Mouse (Mus musculus): ENCODE measurements around the gene Ccdc92b. TPM values are rescaled to one million over a fixed set of nuclear protein-coding genes. Genes with fewer than 3 reads are reported as not detected.
A peak's percentile ranks its signal among the peaks of the same experiment; 100 is the strongest.

The Ccdc92b gene
- polyA plus RNA-seq, 1 experiment from 2014 or later: 1.2 TPM

DNA sequence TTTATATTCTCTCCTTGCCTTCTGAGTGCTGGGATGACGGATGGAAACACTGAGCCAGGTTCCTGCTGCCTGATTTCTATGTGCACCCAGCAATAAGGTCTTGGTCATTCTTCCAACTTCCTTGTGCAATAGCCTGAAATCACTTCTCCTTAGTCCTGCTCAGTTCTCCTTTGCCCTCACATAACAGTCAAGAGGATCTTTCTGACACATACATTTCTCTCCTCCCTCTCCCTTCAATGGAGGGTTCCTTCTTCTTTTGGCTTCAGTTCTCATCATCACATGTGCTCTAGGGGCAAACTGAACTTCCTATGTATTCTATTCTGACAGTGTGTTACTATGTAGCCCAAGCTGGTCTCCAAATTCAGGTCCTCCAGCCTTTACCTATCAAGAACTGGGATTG is 28.6 kb downstream of the Ccdc92b start:
- H3K9me3 ChIP-seq: no peaks in the 10 kb centered on the region
- H3K27me3 ChIP-seq (ENCODE audit: insufficient read depth, poor library complexity, severe bottlenecking): peaks cover 6% of the 10 kb centered on the region; the same call in 1 of the 2 replicates
- H3K4me1 ChIP-seq (replicated peaks): peaks cover 43% of the 10 kb centered on the region
- DNase-seq (ENCODE audit: low spot score): no peak
- H3K36me3 ChIP-seq: no peaks in the 10 kb centered on the region
- no peak overlapping the region for H3K4me3 ChIP-seq
- H3K27ac ChIP-seq: peak overlapping the region; percentile 90; the same call in 1 of the 2 replicates
- 80% methylated on average over 1 of the region's 1 CpGs for WGBS

DNA sequence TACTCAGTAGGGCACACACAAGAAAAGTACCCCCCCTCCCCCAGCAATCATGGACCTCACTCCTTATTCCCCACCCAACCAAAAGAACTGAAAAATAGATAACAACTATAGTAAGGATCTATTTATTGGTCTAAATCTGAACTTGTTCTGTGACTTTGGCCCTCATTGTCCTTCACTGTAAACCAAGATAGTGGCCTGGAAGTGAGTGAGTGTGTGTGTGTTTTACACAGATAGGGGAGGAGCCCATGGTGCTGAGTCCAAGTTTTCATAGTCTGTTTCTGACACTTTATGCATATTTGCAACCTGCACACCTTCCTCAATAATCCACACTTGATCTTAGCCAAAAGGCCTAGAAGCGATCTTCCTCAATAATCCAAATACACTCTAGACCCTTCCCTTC is 29.3 kb downstream of the Ccdc92b start:
- peaks cover 4% of the 10 kb centered on the region; the same call in 1 of the 2 replicates for H3K36me3 ChIP-seq
- peak overlapping the region; percentile 90 for H3K27ac ChIP-seq
- H3K27me3 ChIP-seq (ENCODE audit: insufficient read depth, poor library complexity, severe bottlenecking): peaks cover 6% of the 10 kb centered on the region; the same call in 1 of the 2 replicates
- H3K9me3 ChIP-seq: no peaks in the 10 kb centered on the region
- H3K4me3 ChIP-seq: peak overlapping the region; percentile 96
- 11% methylated on average over 1 of the region's 1 CpGs for WGBS
- peaks cover 50% of the 10 kb centered on the region for H3K4me1 ChIP-seq (replicated peaks)
- DNase-seq (ENCODE audit: low spot score): no peak

DNA sequence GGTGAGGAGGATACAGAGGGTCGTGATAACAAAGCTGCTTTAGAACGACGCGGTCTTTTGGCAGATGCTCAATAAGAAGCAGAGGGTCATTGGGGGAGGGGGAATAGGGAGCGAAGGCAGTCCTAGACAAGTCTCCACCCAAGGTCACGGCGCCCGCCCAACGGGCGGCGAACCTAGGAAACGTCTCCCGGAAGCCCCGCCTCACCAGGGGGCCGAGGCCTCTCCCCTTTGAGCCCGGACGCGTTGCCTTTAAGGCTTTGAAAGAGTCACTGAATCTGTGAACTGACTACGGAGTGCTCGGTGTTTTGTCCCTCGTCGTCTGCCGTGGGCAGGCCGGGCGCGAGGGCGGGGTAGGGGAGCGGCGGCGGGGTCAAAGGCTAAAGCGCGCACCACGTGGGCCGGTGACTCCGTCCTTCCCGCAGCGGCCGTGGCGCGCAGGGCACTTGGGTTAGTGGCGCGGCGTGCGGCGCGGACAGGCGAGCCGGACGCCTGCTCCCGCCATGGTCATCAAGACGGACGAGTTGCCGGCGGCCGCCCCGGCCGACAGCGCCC is 29.8 kb downstream of the Ccdc92b start, which contains the start of gene Cluh:
Gene Cluh (plus strand): TSS at position 401 of the 552 bp plus-strand sequence.
- peaks cover 53% of the 10 kb centered on the region for H3K4me1 ChIP-seq (replicated peaks)
- peaks cover 6% of the 10 kb centered on the region; the same call in 1 of the 2 replicates for H3K27me3 ChIP-seq (ENCODE audit: insufficient read depth, poor library complexity, severe bottlenecking)
- DNase-seq (ENCODE audit: low spot score): peak; percentile 95
- peak within 1 kb of the TSS; percentile 96 for H3K4me3 ChIP-seq
- peak within 1 kb of the TSS; percentile 90 for H3K27ac ChIP-seq
- under 1% methylated on average over 58 of the region's 58 CpGs for WGBS
- peaks cover 4% of the 10 kb centered on the region; the same call in 1 of the 2 replicates for H3K36me3 ChIP-seq
- H3K9me3 ChIP-seq: no peaks in the 10 kb centered on the region

DNA sequence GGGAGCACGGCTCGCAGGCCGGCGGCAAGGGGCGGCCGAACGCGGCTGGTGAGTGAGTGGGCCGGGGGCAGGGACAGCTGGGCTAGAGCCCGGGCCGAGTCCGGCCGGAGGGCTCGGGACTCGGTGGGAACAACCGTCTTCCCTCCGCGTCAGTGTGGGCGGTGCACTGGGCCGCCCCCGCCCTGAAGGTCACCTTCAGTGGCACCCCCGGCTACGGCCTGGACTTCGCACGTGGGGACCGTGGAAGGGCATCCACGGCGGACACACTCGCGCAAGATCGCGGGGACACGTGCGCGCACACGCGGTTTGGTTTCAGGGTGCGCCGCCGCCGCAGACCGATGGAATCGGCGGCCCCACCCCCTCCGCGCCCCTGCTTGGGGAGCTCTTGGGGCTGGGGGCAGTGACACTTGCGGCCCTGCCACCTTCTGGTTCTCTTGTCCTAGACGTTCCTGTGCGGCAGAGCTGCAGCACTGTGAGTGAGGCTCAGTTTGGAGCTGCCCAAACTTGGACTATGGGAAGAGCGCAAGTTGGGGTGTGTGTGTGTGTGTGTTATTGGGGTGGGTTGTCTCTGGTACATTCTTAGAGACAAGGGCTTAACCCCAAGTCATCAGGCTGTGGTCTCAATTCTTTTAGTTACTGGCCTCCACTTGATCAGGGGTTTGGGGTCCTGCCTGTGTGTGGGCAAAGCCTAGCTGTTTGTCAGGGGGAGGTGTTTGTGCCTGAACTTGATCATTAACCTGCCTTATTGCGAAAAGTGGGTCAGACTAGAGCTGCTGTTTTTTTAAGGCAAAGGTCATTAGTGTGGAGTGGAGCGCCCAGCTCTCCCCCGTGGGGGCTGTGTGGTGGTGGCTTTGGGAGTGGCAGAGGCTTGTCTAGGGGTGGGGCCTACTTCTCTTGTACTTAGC is 30.5 kb downstream of the Ccdc92b start:
- Histone ChIP-seq H3K27me3 (ENCODE audit: insufficient read depth, poor library complexity, severe bottlenecking) (peaks cover 6% of the 10 kb centered on the region; the same call in 1 of the 2 replicates), H3K4me1 (replicated peaks) (peaks cover 53% of the 10 kb centered on the region), H3K36me3 (peaks cover 4% of the 10 kb centered on the region; the same call in 1 of the 2 replicates), H3K4me3 (peak overlapping the region; percentile 96), H3K9me3 (no peaks in the 10 kb centered on the region), H3K27ac (peak overlapping the region; percentile 90)
- no peak for DNase-seq (ENCODE audit: low spot score)
- 2% methylated on average over 52 of the region's 53 CpGs for WGBS

DNA sequence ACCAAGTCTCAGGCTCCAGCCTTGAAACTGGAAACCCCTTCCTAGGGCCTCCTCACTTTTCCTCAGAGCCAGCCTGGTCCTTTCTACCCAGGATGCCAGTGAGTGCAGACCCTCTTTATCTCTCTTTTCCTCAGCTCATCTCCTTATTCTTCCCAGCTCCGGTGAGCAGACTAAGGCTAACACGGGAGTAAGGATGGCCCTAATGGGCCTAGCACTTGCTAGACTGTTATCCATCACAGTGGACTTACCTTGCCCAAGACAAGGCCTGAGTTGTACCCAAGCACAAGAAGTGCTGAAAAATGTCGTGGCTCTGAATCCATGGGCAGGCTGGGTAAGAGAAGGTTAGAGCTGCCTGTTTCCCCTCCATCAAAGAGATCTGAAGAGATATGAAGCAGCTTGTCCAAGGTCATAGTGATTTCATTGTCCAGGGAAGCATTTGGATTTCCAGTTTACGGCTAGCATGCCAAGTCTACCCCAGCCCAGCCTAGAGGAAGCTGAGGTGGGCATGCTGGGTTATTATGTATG is 31.2 kb downstream of the Ccdc92b start:
- H3K36me3 ChIP-seq: peaks cover 4% of the 10 kb centered on the region; the same call in 1 of the 2 replicates
- H3K4me3 ChIP-seq: peak overlapping the region; percentile 96
- 0 out of 2 replicates have a peak overlapping the region, but pooled peaks have one; percentile 90 for H3K27ac ChIP-seq
- H3K9me3 ChIP-seq: no peaks in the 10 kb centered on the region
- H3K27me3 ChIP-seq (ENCODE audit: insufficient read depth, poor library complexity, severe bottlenecking): peaks cover 6% of the 10 kb centered on the region; the same call in 1 of the 2 replicates
- no peak for DNase-seq (ENCODE audit: low spot score)
- H3K4me1 ChIP-seq (replicated peaks): peaks cover 53% of the 10 kb centered on the region
- WGBS: 75% methylated on average over 4 of the region's 4 CpGs

DNA sequence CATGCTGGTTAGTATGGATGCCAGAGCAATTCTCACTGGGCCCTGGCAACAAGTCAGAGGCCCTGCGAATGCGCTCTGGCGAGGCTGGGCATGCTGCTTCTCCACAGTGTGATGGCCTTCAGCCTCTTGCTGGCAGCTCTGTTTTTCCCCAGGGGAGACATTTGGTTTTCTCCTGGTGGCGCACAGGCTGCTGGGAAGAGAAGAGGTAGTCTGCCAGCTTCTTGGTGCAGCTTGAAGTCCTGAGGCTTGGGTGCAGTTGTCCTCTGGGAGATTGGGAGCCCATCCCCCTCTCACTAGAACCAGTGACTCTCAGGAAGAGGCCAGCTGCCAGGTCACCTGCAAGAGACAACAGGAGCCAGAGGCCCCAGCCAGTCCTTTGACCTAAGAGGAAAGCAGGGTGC is 33.4 kb downstream of the Ccdc92b start:
- Histone ChIP-seq H3K4me1 (replicated peaks) (peaks cover 53% of the 10 kb centered on the region), H3K36me3 (peaks cover 22% of the 10 kb centered on the region), H3K27me3 (ENCODE audit: insufficient read depth, poor library complexity, severe bottlenecking) (peaks cover 4% of the 10 kb centered on the region; the same call in 1 of the 2 replicates), H3K27ac (peak overlapping the region; percentile 67), H3K9me3 (no peaks in the 10 kb centered on the region), H3K4me3 (peak overlapping the region; percentile 1)
- no peak for DNase-seq (ENCODE audit: low spot score)
- 65% methylated on average over 4 of the region's 4 CpGs for WGBS

DNA sequence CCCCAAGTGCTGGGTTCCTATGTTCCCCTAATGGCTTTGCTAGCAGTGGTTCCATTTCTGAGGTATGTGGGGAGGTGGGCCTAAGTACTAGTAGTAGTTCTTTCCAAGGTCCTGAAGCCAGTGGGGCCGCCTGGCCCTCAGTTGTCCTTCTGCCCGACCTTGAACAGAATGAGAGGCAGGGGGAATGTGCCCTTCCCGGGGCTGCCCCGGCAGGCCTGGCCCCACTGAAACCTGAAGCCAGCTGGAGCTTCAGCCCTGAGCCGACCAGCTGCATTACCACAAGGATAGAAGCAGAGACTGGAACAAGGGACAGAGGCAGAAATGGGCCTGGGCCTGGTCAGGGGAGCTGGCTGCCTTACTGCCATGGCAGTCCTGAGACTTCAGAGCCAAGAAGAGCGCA is 34.0 kb downstream of the Ccdc92b start:
- peak overlapping the region; percentile 1; the same call in 1 of the 2 replicates for H3K4me3 ChIP-seq
- H3K9me3 ChIP-seq: peaks cover 5% of the 10 kb centered on the region; the same call in 1 of the 2 replicates
- H3K27ac ChIP-seq: peak overlapping the region; percentile 67
- DNase-seq (ENCODE audit: low spot score): no peak
- H3K36me3 ChIP-seq: peaks cover 27% of the 10 kb centered on the region
- H3K27me3 ChIP-seq (ENCODE audit: insufficient read depth, poor library complexity, severe bottlenecking): no peaks in the 10 kb centered on the region
- H3K4me1 ChIP-seq (replicated peaks): peaks cover 52% of the 10 kb centered on the region
- WGBS: 71% methylated on average over 6 of the region's 6 CpGs

DNA sequence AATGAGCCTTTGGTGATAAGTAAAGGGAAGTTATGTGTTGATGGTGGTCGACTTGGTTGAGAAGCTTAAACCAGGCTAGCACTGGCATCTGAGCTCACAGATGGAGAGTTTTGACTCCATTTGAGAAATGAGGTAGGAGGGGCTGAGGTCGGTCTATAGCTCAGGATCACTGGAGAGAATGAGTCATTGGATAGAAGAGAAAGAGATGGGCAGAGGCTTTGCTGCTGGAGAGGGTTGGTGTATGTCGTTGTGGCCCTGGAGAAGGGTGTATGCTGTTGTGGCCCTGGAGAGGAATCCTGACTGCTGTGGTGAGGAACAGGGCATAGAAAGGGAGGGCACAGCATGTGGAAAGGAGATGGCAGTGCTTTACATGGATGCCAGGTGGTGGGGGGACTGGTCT is 36.5 kb downstream of the Ccdc92b start:
- H3K36me3 ChIP-seq: peaks cover 53% of the 10 kb centered on the region
- WGBS: 89% methylated on average over 3 of the region's 3 CpGs

DNA sequence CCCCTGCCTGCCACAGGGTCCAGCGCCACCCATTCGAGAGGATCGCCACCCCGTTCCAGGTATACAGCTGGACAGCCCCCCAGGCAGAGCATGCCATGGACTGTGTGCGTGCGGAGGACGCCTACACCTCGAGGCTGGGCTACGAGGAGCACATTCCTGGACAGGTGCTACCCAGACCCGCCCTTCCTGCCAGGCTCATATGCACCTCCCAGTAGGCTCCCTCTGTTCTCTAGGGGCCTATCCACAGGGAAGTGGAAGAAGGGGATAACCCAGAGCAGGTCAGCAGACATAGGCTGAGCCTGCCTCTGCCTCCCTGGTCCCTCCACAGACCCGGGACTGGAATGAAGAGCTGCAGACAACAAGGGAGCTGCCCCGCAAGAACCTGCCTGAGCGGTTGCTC is 40.9 kb downstream of the Ccdc92b start:
- 96% methylated on average over 13 of the region's 13 CpGs for WGBS
- Histone ChIP-seq H3K27ac (no peak overlapping the region), H3K9me3 (peaks cover 6% of the 10 kb centered on the region; the same call in 1 of the 2 replicates), H3K4me3 (no peak overlapping the region), H3K27me3 (ENCODE audit: insufficient read depth, poor library complexity, severe bottlenecking) (no peaks in the 10 kb centered on the region), H3K4me1 (replicated peaks) (no peaks in the 10 kb centered on the region), H3K36me3 (peaks cover 93% of the 10 kb centered on the region)
- DNase-seq (ENCODE audit: low spot score): no peak

More for the DNA sequence above, 36.5 kb downstream of the Ccdc92b start:
- Histone ChIP-seq H3K4me1 (replicated peaks) (peaks cover 31% of the 10 kb centered on the region), H3K9me3 (peaks cover 6% of the 10 kb centered on the region; the same call in 1 of the 2 replicates), H3K27me3 (ENCODE audit: insufficient read depth, poor library complexity, severe bottlenecking) (no peaks in the 10 kb centered on the region), H3K4me3 (no peak overlapping the region), H3K27ac (no peak overlapping the region)
- DNase-seq (ENCODE audit: low spot score): no peak

DNA sequence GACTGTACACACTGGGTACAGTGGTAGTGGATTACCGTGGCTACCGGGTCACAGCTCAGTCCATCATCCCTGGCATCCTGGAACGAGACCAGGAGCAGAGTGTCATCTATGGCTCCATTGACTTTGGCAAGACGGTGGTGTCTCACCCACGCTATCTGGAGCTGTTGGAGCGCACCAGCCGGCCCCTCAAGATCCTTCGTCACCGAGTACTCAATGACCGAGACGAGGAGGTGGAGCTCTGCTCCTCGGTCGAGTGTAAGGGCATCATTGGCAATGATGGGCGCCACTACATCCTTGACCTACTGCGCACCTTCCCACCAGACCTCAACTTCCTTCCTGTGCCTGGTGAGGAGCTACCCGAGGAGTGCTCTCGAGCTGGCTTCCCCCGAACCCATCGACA is 42.2 kb downstream of the Ccdc92b start:
- Histone ChIP-seq H3K27me3 (ENCODE audit: insufficient read depth, poor library complexity, severe bottlenecking) (no peaks in the 10 kb centered on the region), H3K4me3 (no peak overlapping the region), H3K4me1 (replicated peaks) (no peaks in the 10 kb centered on the region), H3K9me3 (peaks cover 6% of the 10 kb centered on the region; the same call in 1 of the 2 replicates), H3K27ac (no peak overlapping the region), H3K36me3 (peaks cover 100% of the 10 kb centered on the region)
- no peak for DNase-seq (ENCODE audit: low spot score)
- 96% methylated on average over 19 of the region's 19 CpGs for WGBS

DNA sequence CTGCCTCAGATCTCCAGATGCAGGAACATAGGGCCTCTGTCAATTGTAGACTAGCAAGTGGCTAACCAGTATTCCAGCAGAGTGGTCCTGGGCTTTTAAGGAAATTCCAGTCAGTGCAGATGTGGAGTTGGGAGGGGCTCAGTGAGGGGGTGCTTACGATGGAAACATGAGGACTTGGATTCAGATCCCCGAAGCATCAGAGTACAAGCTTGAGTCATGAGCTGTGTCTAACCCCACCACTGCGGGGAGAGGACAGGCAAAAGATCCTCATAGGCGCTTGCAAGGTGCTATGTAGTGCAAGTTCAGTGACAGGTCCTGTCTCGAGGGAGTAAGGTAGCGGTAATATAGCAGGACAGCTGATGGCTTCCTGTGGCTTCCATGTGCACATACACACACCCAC is 42.8 kb downstream of the Ccdc92b start:
- DNase-seq (ENCODE audit: low spot score): no peak
- Histone ChIP-seq H3K9me3 (peaks cover 6% of the 10 kb centered on the region; the same call in 1 of the 2 replicates), H3K4me1 (replicated peaks) (no peaks in the 10 kb centered on the region), H3K27ac (no peak overlapping the region), H3K36me3 (peaks cover 100% of the 10 kb centered on the region), H3K27me3 (ENCODE audit: insufficient read depth, poor library complexity, severe bottlenecking) (no peaks in the 10 kb centered on the region), H3K4me3 (no peak overlapping the region)
- 91% methylated on average over 6 of the region's 6 CpGs for WGBS

DNA sequence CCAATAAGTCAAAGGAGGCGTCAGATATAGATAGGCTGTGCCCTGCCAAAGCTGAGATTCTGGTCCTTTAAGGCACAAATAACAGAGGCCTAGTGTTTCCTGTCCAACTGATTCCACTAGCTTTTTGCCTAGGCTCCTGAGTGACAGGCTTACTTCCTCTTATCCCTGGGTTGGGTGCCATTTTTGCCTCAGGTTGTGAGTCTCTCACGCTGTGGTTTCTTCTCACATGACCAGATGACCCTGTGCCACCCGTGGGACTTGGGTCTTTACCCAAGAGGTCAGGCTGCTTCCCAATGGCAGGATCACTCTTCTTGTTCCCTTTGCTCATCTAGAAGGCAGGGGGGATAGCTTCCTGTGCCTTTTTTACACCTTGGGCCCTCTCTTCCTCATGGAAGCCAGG is 44.9 kb downstream of the Ccdc92b start:
- Histone ChIP-seq H3K4me1 (replicated peaks) (no peaks in the 10 kb centered on the region), H3K27ac (no peak overlapping the region), H3K9me3 (no peaks in the 10 kb centered on the region), H3K27me3 (ENCODE audit: insufficient read depth, poor library complexity, severe bottlenecking) (no peaks in the 10 kb centered on the region), H3K36me3 (peaks cover 100% of the 10 kb centered on the region), H3K4me3 (no peak overlapping the region)
- DNase-seq (ENCODE audit: low spot score): no peak
- WGBS: 85% methylated on average over 3 of the region's 3 CpGs

Measured in hindbrain, embryonic 10.5 days (tissue).